Mouse (Mus musculus) MEL (cell line): ENCODE data around the gene Rhcg. TPM values are rescaled to one million over a fixed set of nuclear protein-coding genes. Genes with fewer than 3 reads are reported as not detected.
A peak's percentile ranks its signal among the peaks of the same experiment; 100 is the strongest.

Source experiments
- DNase-seq: peaks from one replicate; pipeline ENCODE4 v3.0.0; 2011; ENCODE audit warnings: low read depth, low spot score
- H3K27ac ChIP-seq: 2 replicates; pipeline ENCODE4 v1.5.1; 2012; ENCODE audit warnings: low read depth, mild to moderate bottlenecking, control low read depth, low read length, moderate library complexity; ENCODE audit not compliant: control insufficient read depth
- H3K27me3 ChIP-seq, 2 experiments: fragments of 150-350 bp in 1 of 2; sonication (generic) in 1 of 2; 2 replicates each; pipeline ENCODE4 v1.6.1; 2012; ENCODE audit warnings: low read length in 2 of 2, mild to moderate bottlenecking in 2 of 2, improper control_type of control experiment in 1 of 2, moderate library complexity in 1 of 2; ENCODE audit not compliant: insufficient read depth in 2 of 2, control insufficient read depth in 1 of 2
- H3K36me3 ChIP-seq, 2 experiments: 2 replicates each; pipeline ENCODE4 v1.6.1; 2012 to 2014; ENCODE audit warnings: low read length in 2 of 2, improper control_type of control experiment in 1 of 2, inconsistent platforms in 1 of 2, mild to moderate bottlenecking in 1 of 2; ENCODE audit not compliant: insufficient read depth in 2 of 2, control insufficient read depth in 1 of 2
- H3K4me1 ChIP-seq, 2 experiments: fragments of 150-350 bp in 1 of 2; sonication (generic) in 1 of 2; 2 replicates each; pipeline ENCODE4 v1.6.1; 2012; ENCODE audit warnings: low read length in 2 of 2, improper control_type of control experiment in 1 of 2, mild to moderate bottlenecking in 1 of 2; ENCODE audit not compliant: insufficient read depth in 2 of 2, control insufficient read depth in 1 of 2
- H3K4me3 ChIP-seq, 2 experiments: fragments of 150-350 bp in 1 of 2; sonication (generic) in 1 of 2; 2 replicates each; pipeline ENCODE4 v1.5.1; 2012; ENCODE audit warnings: low read depth in 2 of 2, low read length in 2 of 2, mild to moderate bottlenecking in 2 of 2, moderate library complexity in 2 of 2, control low read depth in 1 of 2, improper control_type of control experiment in 1 of 2; ENCODE audit not compliant: control insufficient read depth in 1 of 2, insufficient read depth in 1 of 2
- H3K79me2 ChIP-seq: 2 replicates; pipeline ENCODE4 v1.6.1; 2012; ENCODE audit warnings: mild to moderate bottlenecking, low read length, moderate library complexity; ENCODE audit not compliant: control insufficient read depth, poor library complexity, insufficient read depth
- H3K9ac ChIP-seq: 2 replicates; pipeline ENCODE4 v1.6.1; 2012; ENCODE audit warnings: low read depth, mild to moderate bottlenecking, control low read depth, low read length, moderate library complexity; ENCODE audit not compliant: control insufficient read depth, poor library complexity, severe bottlenecking
- H3K9me3 ChIP-seq: fragments of 150-350 bp; sonication (generic); replicated peaks from 2 replicates; pipeline ENCODE4 v1.6.1; 2012; ENCODE audit warnings: mild to moderate bottlenecking, low read length, improper control_type of control experiment, moderate library complexity; ENCODE audit not compliant: insufficient read depth
- BHLHE40 ChIP-seq: IDR thresholded peaks from 2 replicates; pipeline ENCODE4 v1.6.1; 2012; ENCODE audit warnings: low read depth, mild to moderate bottlenecking, inconsistent platforms, low read length, improper control_type of control experiment, borderline replicate concordance
- CHD1 ChIP-seq: IDR thresholded peaks from 2 replicates; pipeline ENCODE4 v1.6.1; 2012; ENCODE audit warnings: low read depth, mild to moderate bottlenecking, inconsistent platforms, low read length, improper control_type of control experiment
- CHD2 ChIP-seq: IDR thresholded peaks from 2 replicates; pipeline ENCODE4 v1.6.1; 2011; ENCODE audit warnings: low read length, improper control_type of control experiment
- CTCF ChIP-seq, 3 experiments: IDR thresholded peaks in 2 of 3; conservative IDR thresholded peaks in 1 of 3; 2 replicates each; pipeline ENCODE4 v1.5.1; 2011 to 2012; ENCODE audit warnings: low read length in 3 of 3, low read depth in 2 of 3, mild to moderate bottlenecking in 2 of 3, improper control_type of control experiment in 1 of 3, inconsistent platforms in 1 of 3, mixed read lengths in 1 of 3, moderate library complexity in 1 of 3; ENCODE audit not compliant: control insufficient read depth in 1 of 3, insufficient read depth in 1 of 3, poor library complexity in 1 of 3, severe bottlenecking in 1 of 3
- E2F4 ChIP-seq: IDR thresholded peaks from 2 replicates; pipeline ENCODE4 v1.6.1; 2011; ENCODE audit warnings: low read depth, low read length, improper control_type of control experiment, borderline replicate concordance
- ELF1 ChIP-seq: IDR thresholded peaks from 2 replicates; pipeline ENCODE4 v1.6.1; 2014; ENCODE audit warnings: low read depth, mild to moderate bottlenecking, inconsistent platforms, low read length, improper control_type of control experiment, moderate library complexity
- ETS1 ChIP-seq: IDR thresholded peaks from 2 replicates; pipeline ENCODE4 v1.6.1; 2012; ENCODE audit warnings: low read depth, mild to moderate bottlenecking, inconsistent platforms, low read length, improper control_type of control experiment, moderate library complexity
- GABPA ChIP-seq: IDR thresholded peaks from 2 replicates; pipeline ENCODE4 v1.6.1; 2012; ENCODE audit warnings: low read depth, mild to moderate bottlenecking, inconsistent platforms, low read length, improper control_type of control experiment, moderate library complexity
- JUND ChIP-seq: IDR thresholded peaks from 2 replicates; pipeline ENCODE4 v1.6.1; 2011; ENCODE audit warnings: low read depth, mild to moderate bottlenecking, improper control_type of control experiment, low read length
- KAT2A ChIP-seq: conservative IDR thresholded peaks from 2 replicates; pipeline ENCODE4 v1.6.1; 2012; ENCODE audit warnings: low read depth, low read length, improper control_type of control experiment, inconsistent platforms
- MAX ChIP-seq: IDR thresholded peaks from 2 replicates; pipeline ENCODE4 v1.6.1; 2011; ENCODE audit warnings: low read length, improper control_type of control experiment
- MEF2A ChIP-seq: IDR thresholded peaks from 2 replicates; pipeline ENCODE4 v1.6.1; 2014; ENCODE audit warnings: low read depth, mild to moderate bottlenecking, inconsistent platforms, low read length, improper control_type of control experiment; ENCODE audit not compliant: poor library complexity, insufficient replicate concordance, severe bottlenecking; ENCODE audit errors: extremely low read depth
- MXI1 ChIP-seq: IDR thresholded peaks from 2 replicates; pipeline ENCODE4 v1.6.1; 2011; ENCODE audit warnings: mild to moderate bottlenecking, low read depth, low read length, improper control_type of control experiment
- MYC ChIP-seq: IDR thresholded peaks from 2 replicates; pipeline ENCODE4 v1.6.1; 2011; ENCODE audit warnings: low read depth, mild to moderate bottlenecking, low read length, improper control_type of control experiment, moderate library complexity
- NELFE ChIP-seq: IDR thresholded peaks from 2 replicates; pipeline ENCODE4 v1.6.1; 2011; ENCODE audit warnings: low read depth, low read length, improper control_type of control experiment
- NRF1 ChIP-seq: IDR thresholded peaks from 2 replicates; pipeline ENCODE4 v1.6.1; 2014; ENCODE audit warnings: low read depth, mild to moderate bottlenecking, inconsistent platforms, low read length, improper control_type of control experiment, moderate library complexity; ENCODE audit not compliant: poor library complexity, insufficient read depth, severe bottlenecking
- POLR2A ChIP-seq, 2 experiments: IDR thresholded peaks; 2 replicates each; pipeline ENCODE4 v1.6.1; 2011 to 2012; ENCODE audit warnings: low read length in 2 of 2, mild to moderate bottlenecking in 2 of 2, control low read depth in 1 of 2, improper control_type of control experiment in 1 of 2, low read depth in 1 of 2, moderate library complexity in 1 of 2; ENCODE audit not compliant: control insufficient read depth in 1 of 2, insufficient read depth in 1 of 2, poor library complexity in 1 of 2
- POLR2AphosphoS2 ChIP-seq: IDR thresholded peaks from 2 replicates; pipeline ENCODE4 v1.6.1; 2011; ENCODE audit warnings: low read length, improper control_type of control experiment
- SIN3A ChIP-seq: IDR thresholded peaks from 2 replicates; pipeline ENCODE4 v1.6.1; 2012; ENCODE audit warnings: low read length, improper control_type of control experiment, inconsistent platforms
- SMC3 ChIP-seq: IDR thresholded peaks from 2 replicates; pipeline ENCODE4 v1.6.1; 2011; ENCODE audit warnings: low read depth, low read length, improper control_type of control experiment
- TBP ChIP-seq: IDR thresholded peaks from 2 replicates; pipeline ENCODE4 v1.8.0; 2011; ENCODE audit warnings: low read depth, low read length, improper control_type of control experiment
- TCF12 ChIP-seq: IDR thresholded peaks from 2 replicates; pipeline ENCODE4 v1.6.1; 2014; ENCODE audit warnings: low read depth, mild to moderate bottlenecking, inconsistent platforms, low read length, improper control_type of control experiment, moderate library complexity
- USF1 ChIP-seq: IDR thresholded peaks from 2 replicates; pipeline ENCODE4 v1.6.1; 2014; ENCODE audit warnings: low read depth, mild to moderate bottlenecking, inconsistent platforms, low read length, improper control_type of control experiment, moderate library complexity
- USF2 ChIP-seq, 2 experiments: IDR thresholded peaks; 2 replicates each; pipeline ENCODE4 v1.6.1; 2011 to 2012; ENCODE audit warnings: improper control_type of control experiment in 2 of 2, low read length in 2 of 2, borderline replicate concordance in 1 of 2, inconsistent platforms in 1 of 2, low read depth in 1 of 2, mild to moderate bottlenecking in 1 of 2; ENCODE audit not compliant: insufficient read depth in 1 of 2
- ZKSCAN1 ChIP-seq: IDR thresholded peaks from 2 replicates; pipeline ENCODE4 v1.6.1; 2012; ENCODE audit warnings: low read depth, mild to moderate bottlenecking, inconsistent platforms, low read length, improper control_type of control experiment, moderate library complexity
- polyA plus RNA-seq, 2 experiments: library from polyadenylated mRNA; stranded (reverse) in 1 of 2; unstranded in 1 of 2; fragments of >175 nt in 1 of 2; fragments of >200 nt in 1 of 2; gene quantifications; 2 replicates each; pipeline versions ENCODE4 v1.2.1 to v1.2.4; 2012; ENCODE audit warnings: low replicate concordance in 2 of 2, low read depth in 1 of 2; ENCODE audit not compliant: insufficient read length in 2 of 2, insufficient read depth in 1 of 2, missing spikeins in 1 of 2
- total RNA-seq: library from RNA; depleted of rRNA; stranded (reverse); fragments of 300-350 nt; gene quantifications from 2 replicates; pipeline ENCODE4 v1.2.3, GENCODE M21; 2012

Gene Rhcg
- total and polyA plus RNA-seq, 3 experiments: not detected

- DNase-seq: peak; percentile 16
Observed at GRCm38 (mm10) chr7:79552702-79553101, 64.8 kb downstream of the Rhcg start.

GRCm38 (mm10) chr7:79548893-79549555 is 68.4 kb downstream of the Rhcg start:
- Histone ChIP-seq H3K4me3 (no peak overlapping the region), H3K27ac (no peak overlapping the region), H3K4me1 (no peaks in the 10 kb centered on the region), H3K9me3 (no peaks in the 10 kb centered on the region), H3K36me3 (no peaks in the 10 kb centered on the region), H3K9ac (no peak overlapping the region), H3K27me3 (peaks cover 2 to 3% of the 10 kb centered on the region in 2 experiments; a peak in 2 of 4 replicates)
- DNase-seq: no peak
- TF ChIP-seq GABPA (no peak), USF1 (no peak), ELF1 (no peak), TCF12 (no peak), TBP (no peak), CHD1 (no peak), SIN3A (no peak), MEF2A (no peak), POLR2A (IDR thresholded peaks at IDR 0.05; ENCODE audit: control insufficient read depth in 1 of 2, insufficient read depth in 1 of 2, low read depth in 1 of 2, low read length in 2 of 2, poor library complexity in 1 of 2) (no peak), JUND (no peak)
- TF ChIP-seq, all 39 proteins: peak for 0
- H3K79me2 ChIP-seq: no peaks in the 10 kb centered on the region

More at GRCm38 (mm10) chr7:79552702-79553101, 64.8 kb downstream of the Rhcg start:
- H3K9me3 ChIP-seq: no peaks in the 10 kb centered on the region
- H3K79me2 ChIP-seq: no peaks in the 10 kb centered on the region
- H3K9ac ChIP-seq: no peak overlapping the region
- no peak for TF ChIP-seq KAT2A
- TF ChIP-seq ELF1: no peak
- TF ChIP-seq USF2 (IDR thresholded peaks at IDR 0.05; ENCODE audit: borderline replicate concordance in 1 of 2, insufficient read depth in 1 of 2, low read depth in 1 of 2, low read length in 2 of 2): no peak
- TF ChIP-seq SMC3: peak; percentile 29; the same call in 1 of the 2 replicates
- TF ChIP-seq USF1: no peak
- TF ChIP-seq POLR2AphosphoS2: no peak
- no peak for TF ChIP-seq NELFE
- peak; percentile 85 for TF ChIP-seq ZKSCAN1
- no peak for TF ChIP-seq CHD2
- TF ChIP-seq MAX: 0 out of 2 replicates have a peak, but pooled peaks have one; percentile 13
- TF ChIP-seq NRF1: no peak
- TF ChIP-seq BHLHE40: no peak
- TF ChIP-seq CTCF (IDR thresholded peaks at IDR 0.05 in 2 of 3, conservative IDR thresholded peaks at IDR 0.05 in 1 of 3; ENCODE audit: control insufficient read depth in 1 of 3, insufficient read depth in 1 of 3, low read depth in 2 of 3, low read length in 3 of 3, poor library complexity in 1 of 3, severe bottlenecking in 1 of 3): peak; percentile 8 to 59 (median 40); a peak in 4 of 6 replicates
- TF ChIP-seq TCF12: no peak
- no peak for TF ChIP-seq E2F4
- TF ChIP-seq ETS1: no peak
- TF ChIP-seq MXI1: no peak
- no peak for TF ChIP-seq MYC
- H3K4me3 ChIP-seq: no peak overlapping the region
- H3K27ac ChIP-seq: no peak overlapping the region
- no peaks in the 10 kb centered on the region for H3K36me3 ChIP-seq
- H3K4me1 ChIP-seq: no peaks in the 10 kb centered on the region
- peaks cover 3 to 10% of the 10 kb centered on the region in 2 experiments; a peak in 3 of 4 replicates for H3K27me3 ChIP-seq
